ENCODE assay signal across 9 mouse cellular contexts in genomic region chr8:48740147-48740881, GRCm38 (mm10).
DNase-seq lines count a peak whose midpoint lies in the region; ATAC-seq and TF ChIP-seq lines count a peak whose summit lies in the region.
"Had no signal": no experiment of that assay in that cellular context is flagged by ENCODE, and none has a peak within 500 bp of the region (broad histone marks: within the 10 kb centered on the region; RNA-seq: fewer than 3 reads in every experiment).

No protein-coding gene starts in this region.

- TF ChIP-seq POLR2A in heart, adult 2 months (IDR thresholded peaks at IDR 0.05; ENCODE audit: insufficient read depth, low read depth, low read length): no peak
- no peak for TF ChIP-seq POLR2A in olfactory bulb, adult 2 months (IDR thresholded peaks at IDR 0.05; ENCODE audit: insufficient read depth, low read depth, low read length)

- H3K27ac ChIP-seq in heart, embryonic 15.5 days: no peak overlapping the region
- H3K27ac ChIP-seq in heart, adult 2 months: no peak overlapping the region
- H3K27ac ChIP-seq in embryonic facial prominence, embryonic 14.5 days (replicated peaks; ENCODE audit: low read depth, low read length): no peak overlapping the region; the same call in 1 of the 2 replicates
- H3K27ac ChIP-seq in olfactory bulb, adult 2 months (ENCODE audit: insufficient read depth, low read depth, low read length): no peak overlapping the region

- no peak for ATAC-seq in heart, embryonic 15.5 days (replicated peaks; ENCODE audit: insufficient number of reproducible peaks, insufficient read depth, low FRiP score, low read depth)
- peak; percentile 50; the same call in 1 of the 2 replicates for ATAC-seq in embryonic facial prominence, embryonic 14.5 days (ENCODE audit: low read depth)
- no peak for ATAC-seq in cerebellum, adult (ENCODE audit: insufficient number of reproducible peaks, low FRiP score, low TSS enrichment)

- H3K27me3 ChIP-seq in heart, embryonic 15.5 days: peaks cover 4% of the 10 kb centered on the region; the same call in 1 of the 2 replicates
- H3K27me3 ChIP-seq in heart, adult 2 months (ENCODE audit: control insufficient read depth, insufficient read depth, low read length): no peaks in the 10 kb centered on the region
- H3K27me3 ChIP-seq in embryonic facial prominence, embryonic 14.5 days (replicated peaks; ENCODE audit: control insufficient read depth, insufficient read depth, low read length): no peaks in the 10 kb centered on the region
- H3K27me3 ChIP-seq: CH12.LX had no signal

- no peaks in the 10 kb centered on the region for H3K9me3 ChIP-seq in heart, embryonic 15.5 days (replicated peaks)
- H3K9me3 ChIP-seq in embryonic facial prominence, embryonic 14.5 days (ENCODE audit: control insufficient read depth, low read length): no peaks in the 10 kb centered on the region

- no peak for TF ChIP-seq CTCF in heart, adult 2 months (IDR thresholded peaks at IDR 0.05)
- TF ChIP-seq CTCF in olfactory bulb, adult 2 months (IDR thresholded peaks at IDR 0.05; ENCODE audit: insufficient read depth, low read depth, low read length): no peak

- H3K4me1 ChIP-seq in heart, embryonic 15.5 days (replicated peaks): no peaks in the 10 kb centered on the region
- H3K4me1 ChIP-seq in heart, adult 2 months (ENCODE audit: control insufficient read depth, insufficient read depth, low read length): no peaks in the 10 kb centered on the region
- peaks cover 8% of the 10 kb centered on the region; the same call in 1 of the 2 replicates for H3K4me1 ChIP-seq in embryonic facial prominence, embryonic 14.5 days (ENCODE audit: control insufficient read depth, insufficient read depth, low read length)
- no peaks in the 10 kb centered on the region for H3K4me1 ChIP-seq in olfactory bulb, adult 2 months (ENCODE audit: control insufficient read depth, insufficient read depth, low read length)

- H3K36me3 ChIP-seq in heart, embryonic 15.5 days: no peaks in the 10 kb centered on the region
- H3K36me3 ChIP-seq in heart, adult 2 months (ENCODE audit: control insufficient read depth, insufficient read depth, low read length): no peaks in the 10 kb centered on the region
- no peaks in the 10 kb centered on the region for H3K36me3 ChIP-seq in embryonic facial prominence, embryonic 14.5 days (ENCODE audit: control insufficient read depth, insufficient read depth, low read length)

- no peak for DNase-seq in heart, adult 2 months
- DNase-seq in embryonic facial prominence, embryonic 14.5 days (ENCODE audit: low spot score): peak; percentile 54
- DNase-seq in layer of hippocampus, adult 9-11 months: peak; percentile 13
- no peak for DNase-seq in spleen, postnatal 4 days (ENCODE audit: low spot score in 2 of 2)
- no peak for DNase-seq in cerebellum, adult 9-10 months

- no peak overlapping the region for H3K9ac ChIP-seq in heart, embryonic 15.5 days
- H3K9ac ChIP-seq in heart, adult 2 months (ENCODE audit: low read depth, low read length): no peak overlapping the region
- no peak overlapping the region for H3K9ac ChIP-seq in embryonic facial prominence, embryonic 14.5 days (ENCODE audit: low read depth, low read length)

- H3K79me2 ChIP-seq in heart, adult 2 months (replicated peaks; ENCODE audit: control insufficient read depth, insufficient read depth, low read length): no peaks in the 10 kb centered on the region

- WGBS in heart, embryonic 15.5 days: 62% methylated on average over 23 of the region's 23 CpGs
- 65% methylated on average over 23 of the region's 23 CpGs for WGBS in heart, adult 2 months
- WGBS in embryonic facial prominence, embryonic 14.5 days: 50% methylated on average over 23 of the region's 23 CpGs
- 13% methylated on average over 23 of the region's 23 CpGs for WGBS in olfactory bulb, adult 2 months

- H3K4me3 ChIP-seq in heart, embryonic 15.5 days: peak overlapping the region; percentile 2; the same call in 1 of the 2 replicates
- no peak overlapping the region for H3K4me3 ChIP-seq in heart, adult 2 months
- peak overlapping the region; percentile 15 for H3K4me3 ChIP-seq in embryonic facial prominence, embryonic 14.5 days (ENCODE audit: low read depth, low read length)
- peak overlapping the region; percentile 45 for H3K4me3 ChIP-seq in olfactory bulb, adult 2 months (ENCODE audit: insufficient read depth, low read depth, low read length)

- intact Hi-C loops in heart, adult 2 months (cut with DNase I): no loop called here

- peak overlapping the region; percentile 36; the same call in 1 of the 2 replicates for H3K4me2 ChIP-seq in heart, embryonic 15.5 days
- H3K4me2 ChIP-seq in embryonic facial prominence, embryonic 14.5 days (ENCODE audit: low read depth, low read length): peak overlapping the region; percentile 40

- no peak for TF ChIP-seq EP300 in heart, adult 2 months (IDR thresholded peaks at IDR 0.05; ENCODE audit: insufficient read depth, low read depth, low read length)

Comparison
In these comparisons a context has a peak if more than half of its experiments do, and no peak if none do; other contexts are left out.
1. DNase-seq: peak in embryonic facial prominence, embryonic 14.5 days (single experiment) and layer of hippocampus, adult 9-11 months (single experiment); none in heart, adult 2 months (0 of 2), spleen, postnatal 4 days (0 of 2) and cerebellum, adult 9-10 months (single experiment).